Mouse (Mus musculus) liver, adult (tissue): ENCODE data around the gene Baz1a.

Experiments used
- GATA4 ChIP-seq: IDR thresholded peaks from 2 replicates; pipeline ENCODE4 v1.6.1; 2014; ENCODE audit warnings: mild to moderate bottlenecking, low read length; ENCODE audit not compliant: insufficient replicate concordance

The Baz1a gene

DNA sequence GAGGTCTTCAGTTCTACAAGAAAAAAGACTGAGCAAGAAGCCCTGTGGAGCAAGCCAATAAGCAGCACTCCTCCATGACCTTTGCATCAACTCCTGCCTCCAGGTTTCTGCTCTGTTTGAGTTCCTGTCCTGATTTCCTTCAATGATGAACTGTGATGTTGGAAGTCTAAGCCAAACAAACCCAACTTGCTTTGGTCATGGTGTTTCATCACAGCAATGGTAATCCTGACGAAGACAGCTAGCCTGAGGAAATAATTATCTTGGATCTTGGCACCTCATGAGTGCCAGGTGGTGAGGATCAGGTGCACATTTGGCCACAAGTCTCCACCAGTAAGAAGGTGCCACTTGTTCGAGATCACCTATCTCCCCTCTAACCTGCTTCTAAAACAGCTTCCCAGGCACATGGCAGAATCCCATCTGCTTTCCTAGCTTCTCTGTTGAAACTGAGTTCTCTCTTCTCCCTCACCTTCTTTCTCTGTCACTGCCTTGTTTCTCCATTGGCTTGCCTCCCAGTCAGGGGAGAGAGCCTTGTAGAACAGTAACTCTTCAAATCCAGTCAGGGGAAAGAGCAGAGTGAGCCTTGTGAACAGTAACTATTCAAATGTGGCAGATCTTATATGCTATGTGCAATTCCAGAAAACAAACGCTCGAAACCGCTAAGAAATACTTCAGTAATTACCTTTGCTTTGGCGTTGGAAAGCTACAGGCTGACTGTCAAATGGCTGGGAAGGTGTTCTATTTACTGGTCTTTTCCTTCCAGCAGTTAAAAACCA lies at the start of gene Baz1a:
Gene Baz1a (minus strand): TSS at position 723 of the 773 bp plus-strand sequence.
- TF ChIP-seq GATA4: no peak

- TF ChIP-seq GATA4: no peak
Measured at GRCm38 (mm10) chr12:55062141-55062540, 48.0 kb upstream of the Baz1a start.

- no peak for TF ChIP-seq GATA4
Measured at GRCm38 (mm10) chr12:55061006-55061405, 46.9 kb upstream of the Baz1a start.

DNA sequence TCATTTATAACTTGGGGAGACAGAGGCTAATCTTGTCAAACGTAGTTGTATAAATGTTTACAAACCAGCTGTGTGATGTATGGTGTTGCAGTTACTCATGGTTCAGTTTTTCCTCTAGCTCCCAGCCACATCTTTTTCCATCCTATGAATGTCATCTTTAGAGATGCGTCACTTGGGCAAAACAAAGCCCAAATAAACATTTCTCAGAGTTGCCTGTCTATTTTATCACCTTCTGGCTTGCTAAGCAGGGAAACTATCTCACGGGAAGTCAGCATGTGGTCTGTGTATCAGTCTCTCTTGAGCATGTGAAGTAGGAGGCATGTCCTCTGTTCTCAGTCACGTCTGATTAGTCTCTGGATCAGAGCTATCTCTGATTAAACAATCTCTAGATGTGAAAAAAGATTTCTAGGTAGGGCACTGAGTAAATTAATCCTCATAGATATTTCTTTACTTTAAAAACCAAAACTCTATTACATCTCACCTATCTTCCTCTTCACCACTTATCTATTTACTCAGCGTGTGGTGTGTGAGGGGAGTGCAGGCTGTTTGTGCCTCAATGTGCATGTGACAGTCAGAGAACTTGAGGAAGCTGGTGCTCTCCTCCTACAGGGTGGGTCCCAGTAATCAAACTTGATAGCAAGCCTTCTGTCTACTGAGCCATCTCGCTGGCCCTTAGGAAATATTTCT lies 46.2 kb upstream of the Baz1a start:
- TF ChIP-seq GATA4: no peak

GRCm38 (mm10) chr12:55059812-55060211 lies 45.7 kb upstream of the Baz1a start:
- no peak for TF ChIP-seq GATA4

- TF ChIP-seq GATA4: no peak
Measured at GRCm38 (mm10) chr12:55058865-55059615, 44.9 kb upstream of the Baz1a start.

GRCm38 (mm10) chr12:55056703-55057102 lies 42.6 kb upstream of the Baz1a start:
- no peak for TF ChIP-seq GATA4

DNA sequence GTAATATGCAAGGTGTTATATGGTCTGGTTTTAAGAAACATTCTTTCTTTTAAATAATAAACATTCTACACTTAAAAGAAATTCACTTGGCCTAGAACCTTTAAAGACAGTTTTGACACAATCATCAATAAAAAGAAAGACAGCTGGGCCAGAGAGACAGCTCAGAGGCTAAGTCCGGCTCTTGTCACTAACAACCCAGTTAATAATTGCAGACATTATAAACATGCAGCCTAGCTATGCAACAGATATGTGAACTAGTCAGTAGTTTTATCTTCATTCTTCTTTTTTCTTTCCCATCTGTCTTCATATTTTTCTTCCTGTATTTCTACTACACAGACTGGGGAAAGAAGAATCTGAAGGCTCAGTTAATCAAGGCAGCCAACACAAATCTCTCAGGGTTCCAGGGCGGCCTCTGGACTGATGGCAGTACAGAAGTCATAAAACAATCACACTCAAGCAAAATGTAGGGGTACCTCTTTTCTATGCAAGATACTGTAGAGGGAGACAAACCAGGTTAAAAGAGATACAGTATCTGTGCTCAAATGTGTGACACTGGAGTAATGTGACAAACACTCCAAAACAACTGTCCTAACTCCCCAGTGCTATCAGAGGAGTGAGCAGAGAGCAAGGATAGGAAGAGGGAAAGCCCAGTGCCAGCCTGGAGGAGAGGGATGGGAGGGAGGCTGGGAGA lies 40.5 kb upstream of the Baz1a start:
- TF ChIP-seq GATA4: no peak

- no peak for TF ChIP-seq GATA4
Measured at GRCm38 (mm10) chr12:55053267-55053666, 39.1 kb upstream of the Baz1a start.

DNA sequence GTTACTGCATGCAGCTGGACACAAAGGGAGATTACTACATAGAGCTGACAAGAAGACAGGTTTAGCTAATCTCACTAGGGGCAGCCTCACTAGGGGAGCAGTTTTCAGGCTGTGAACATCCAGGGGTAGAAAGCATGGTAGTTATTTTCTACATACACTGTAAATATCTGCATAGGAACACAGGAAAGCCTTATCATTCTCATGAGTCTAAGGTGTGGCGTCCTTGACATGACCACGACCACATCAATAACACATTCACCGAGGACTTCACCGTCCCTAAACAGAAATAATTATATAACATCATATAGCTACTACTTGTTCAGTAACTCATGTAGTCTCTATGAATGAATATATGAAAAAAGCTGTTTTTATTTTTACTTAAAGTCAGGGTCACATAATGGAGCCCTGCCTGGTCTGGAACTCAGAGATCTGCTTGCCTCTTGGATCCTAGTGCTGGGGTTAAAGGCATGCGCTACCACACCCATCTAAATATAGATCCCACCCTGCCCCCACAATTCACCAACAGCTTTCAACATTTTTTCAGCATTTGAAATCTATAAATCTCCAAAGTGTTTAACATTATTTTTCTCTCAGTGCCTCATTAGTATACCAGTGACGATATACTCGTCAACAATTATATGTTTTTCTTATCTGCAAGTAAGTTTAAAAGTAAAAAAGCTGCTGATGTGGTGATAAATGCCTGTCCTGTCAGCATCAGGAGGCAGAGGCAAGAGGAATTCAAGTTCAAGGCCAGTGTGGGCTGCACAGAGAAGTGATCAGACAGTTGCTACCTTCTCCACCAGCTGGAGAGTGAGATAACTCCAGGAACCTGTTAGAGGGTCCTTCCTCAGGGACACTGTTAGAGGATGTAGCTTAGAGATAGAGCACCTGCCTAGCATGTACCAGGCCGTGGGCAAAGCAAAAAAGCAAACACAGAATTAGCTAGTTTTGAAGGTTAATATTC lies 37.3 kb upstream of the Baz1a start:
- no peak for TF ChIP-seq GATA4

- TF ChIP-seq GATA4: no peak
Measured at GRCm38 (mm10) chr12:55049731-55050353, 35.7 kb upstream of the Baz1a start.

DNA sequence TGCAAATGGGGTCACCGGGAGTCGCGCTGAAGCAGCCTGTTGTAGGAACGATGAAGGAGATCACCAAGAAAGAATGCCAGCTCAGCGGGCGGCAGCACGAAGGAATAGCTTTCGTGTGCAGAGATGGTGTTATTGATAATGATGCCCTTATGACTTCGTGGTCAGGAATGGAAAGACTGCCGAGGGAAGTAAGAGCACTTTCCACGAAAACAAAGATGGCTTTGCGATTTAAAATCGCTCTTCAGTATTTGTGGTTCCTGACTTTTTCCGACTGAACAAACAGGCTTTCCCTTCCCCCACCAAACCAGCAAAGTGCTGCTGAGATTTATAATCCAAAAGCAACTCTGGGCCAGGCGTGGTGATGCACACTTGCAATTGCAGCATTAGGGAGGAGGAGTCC lies 26.9 kb upstream of the Baz1a start:
- TF ChIP-seq GATA4: no peak

DNA sequence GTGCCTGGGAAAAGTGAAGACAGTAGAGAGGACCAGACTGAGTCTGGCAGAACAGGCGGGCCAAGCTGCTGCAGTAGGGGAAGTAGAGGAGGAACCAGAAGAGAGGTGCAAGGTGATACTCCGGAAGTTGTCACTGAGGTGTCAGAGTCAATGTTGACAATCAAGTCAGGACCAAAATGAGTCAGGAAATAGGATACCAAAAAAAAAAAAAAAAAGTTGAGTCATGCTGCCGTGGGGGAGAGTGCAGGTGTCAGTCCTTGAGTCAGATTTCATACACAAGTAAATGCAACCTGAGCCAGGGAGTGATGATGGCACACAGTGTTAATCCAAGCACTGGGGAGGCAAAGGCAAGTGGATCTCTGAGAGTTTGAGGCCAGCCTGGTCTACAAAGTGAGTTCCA lies 12.9 kb upstream of the Baz1a start:
- TF ChIP-seq GATA4: no peak

DNA sequence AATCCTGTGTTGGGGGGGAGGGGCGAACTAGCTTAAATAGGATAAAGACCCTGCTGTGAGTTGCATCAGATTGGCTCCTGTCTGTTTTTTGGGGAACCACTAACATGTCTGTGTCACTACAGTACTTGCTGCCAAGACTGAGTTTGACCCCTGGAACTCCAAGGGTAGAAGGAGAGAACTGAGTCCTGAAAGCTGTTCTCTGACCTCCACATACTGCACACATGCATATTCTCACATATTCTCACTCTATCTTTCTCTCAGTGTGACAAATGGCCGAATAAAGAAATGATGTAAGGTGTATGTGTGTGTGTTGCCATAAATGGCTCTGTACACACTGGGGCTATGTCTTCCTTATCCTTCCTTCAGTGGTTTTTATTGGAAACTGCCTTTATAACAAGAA lies 9.1 kb upstream of the Baz1a start:
- TF ChIP-seq GATA4: no peak
